ENCODE assay signal across 8 mouse cellular contexts in genomic region chr6:128802557-128802956, GRCm38 (mm10). TPM values are rescaled to one million over a fixed set of nuclear protein-coding genes. Genes with fewer than 3 reads are reported as not detected.
DNase-seq lines count a peak whose midpoint lies in the region; ATAC-seq and TF ChIP-seq lines count a peak whose summit lies in the region.

No protein-coding gene starts in this region.

- no peak for TF ChIP-seq CTCF in lung, adult 2 months (IDR thresholded peaks at IDR 0.05; ENCODE audit: insufficient read depth, low read length)

- H3K9me3 ChIP-seq in embryonic facial prominence, embryonic 12.5 days: no peaks in the 10 kb centered on the region
- H3K9me3 ChIP-seq in hindbrain, embryonic 16.5 days (ENCODE audit: control insufficient read depth, low read length): no peaks in the 10 kb centered on the region
- H3K9me3 ChIP-seq in midbrain, embryonic 11.5 days (ENCODE audit: control insufficient read depth, low read length): no peaks in the 10 kb centered on the region

- 0 out of 2 replicates have a peak, but pooled peaks have one; percentile 16 for ATAC-seq in cerebellum, adult (ENCODE audit: insufficient number of reproducible peaks, low FRiP score, low TSS enrichment)
- ATAC-seq in embryonic facial prominence, embryonic 12.5 days (ENCODE audit: insufficient number of reproducible peaks, insufficient read depth, low FRiP score, low TSS enrichment): peak; percentile 57
- peak; percentile 57 for ATAC-seq in hindbrain, embryonic 16.5 days
- peak; percentile 51 for ATAC-seq in midbrain, embryonic 11.5 days (ENCODE audit: low FRiP score)

- no peaks in the 10 kb centered on the region for H3K36me3 ChIP-seq in embryonic facial prominence, embryonic 12.5 days
- no peaks in the 10 kb centered on the region for H3K36me3 ChIP-seq in hindbrain, embryonic 16.5 days (ENCODE audit: control insufficient read depth, insufficient read depth, low read length)
- no peaks in the 10 kb centered on the region for H3K36me3 ChIP-seq in midbrain, embryonic 11.5 days (ENCODE audit: control insufficient read depth, insufficient read depth, low read length)

- peak overlapping the region; percentile 56 for H3K4me2 ChIP-seq in embryonic facial prominence, embryonic 12.5 days (replicated peaks)
- H3K4me2 ChIP-seq in hindbrain, embryonic 16.5 days (ENCODE audit: low read length): peak overlapping the region; percentile 70
- peak overlapping the region; percentile 56 for H3K4me2 ChIP-seq in midbrain, embryonic 11.5 days

- no peaks in the 10 kb centered on the region for H3K27me3 ChIP-seq in embryonic facial prominence, embryonic 12.5 days
- H3K27me3 ChIP-seq in hindbrain, embryonic 16.5 days (replicated peaks; ENCODE audit: control insufficient read depth, insufficient read depth, low read length): no peaks in the 10 kb centered on the region
- no peaks in the 10 kb centered on the region for H3K27me3 ChIP-seq in midbrain, embryonic 11.5 days (ENCODE audit: control insufficient read depth, insufficient read depth, low read length)

- no peak for DNase-seq in cerebellum, postnatal 14 days
- DNase-seq in lung, adult 2 months: peak; percentile 38
- no peak for DNase-seq in lung, postnatal 4 days
- no peak for DNase-seq in midbrain, embryonic 11.5 days (ENCODE audit: low spot score, missing footprints)
- no peak for DNase-seq in spleen, postnatal 14 days (ENCODE audit: low spot score in 2 of 2)

- H3K4me1 ChIP-seq in lung, adult 2 months (ENCODE audit: control insufficient read depth, insufficient read depth, low read length): peaks cover 9% of the 10 kb centered on the region; the same call in 1 of the 2 replicates
- no peaks in the 10 kb centered on the region for H3K4me1 ChIP-seq in embryonic facial prominence, embryonic 12.5 days
- H3K4me1 ChIP-seq in hindbrain, embryonic 16.5 days (ENCODE audit: control insufficient read depth, insufficient read depth, low read depth, low read length): peaks cover 8% of the 10 kb centered on the region
- peaks cover 5% of the 10 kb centered on the region; the same call in 1 of the 2 replicates for H3K4me1 ChIP-seq in midbrain, embryonic 11.5 days (ENCODE audit: control insufficient read depth, insufficient read depth, low read length)

- peak overlapping the region; percentile 74; the same call in 1 of the 2 replicates for H3K27ac ChIP-seq in embryonic facial prominence, embryonic 12.5 days
- peak overlapping the region; percentile 88 for H3K27ac ChIP-seq in hindbrain, embryonic 16.5 days (ENCODE audit: low read depth, low read length)
- peak overlapping the region; percentile 27; the same call in 1 of the 2 replicates for H3K27ac ChIP-seq in midbrain, embryonic 11.5 days (ENCODE audit: low read depth, low read length)

- H3K9ac ChIP-seq in embryonic facial prominence, embryonic 12.5 days: peak overlapping the region; percentile 50; the same call in 1 of the 2 replicates
- peak overlapping the region; percentile 66 for H3K9ac ChIP-seq in hindbrain, embryonic 16.5 days (ENCODE audit: low read depth, low read length)
- peak overlapping the region; percentile 66 for H3K9ac ChIP-seq in midbrain, embryonic 11.5 days (ENCODE audit: low read length)

- H3K4me3 ChIP-seq in lung, adult 2 months (replicated peaks; ENCODE audit: extremely low read depth, low read depth, low read length): peak overlapping the region; percentile 45
- H3K4me3 ChIP-seq in embryonic facial prominence, embryonic 12.5 days: peak overlapping the region; percentile 48
- H3K4me3 ChIP-seq in hindbrain, embryonic 16.5 days (ENCODE audit: low read length): peak overlapping the region; percentile 47
- peak overlapping the region; percentile 45 for H3K4me3 ChIP-seq in midbrain, embryonic 11.5 days (ENCODE audit: low read depth, low read length)

- 12% methylated on average over 10 of the region's 10 CpGs for WGBS in lung, adult 2 months
- 10% methylated on average over 10 of the region's 10 CpGs for whole genome bisulfite sequencing in embryonic facial prominence, embryonic 12.5 days
- 12% methylated on average over 10 of the region's 10 CpGs for WGBS in hindbrain, embryonic 16.5 days
- 11% methylated on average over 10 of the region's 10 CpGs for WGBS in midbrain, embryonic 11.5 days

- TF ChIP-seq POLR2A in lung, adult 2 months (IDR thresholded peaks at IDR 0.05; ENCODE audit: borderline replicate concordance, extremely low read depth, low read depth, low read length): no peak

RNA-seq across cellular contexts. Expression of gene Klrb1c, which starts 13.5 kb away (rescaled TPM):
- polyA plus RNA-seq in lung, adult 2 months (2012; rRNA removed): 1.8 and 2.6 TPM in 2 replicates
- not detected in 2 replicates for polyA plus RNA-seq in embryonic facial prominence, embryonic 12.5 days (2016; fragmentation: Nextera tagmentation; extraction: Ambion mirVana)
- 0.11 and 0.15 TPM in 2 replicates for polyA plus RNA-seq in hindbrain, embryonic 16.5 days (2015; fragmentation: Nextera tagmentation; extraction: Ambion mirVana)
- 0.08 TPM in 1 of 2 replicates, not detected in the other for polyA plus RNA-seq in midbrain, embryonic 11.5 days (2014; fragmentation: Nextera tagmentation; extraction: Ambion mirVana)

RNA-seq across cellular contexts. Expression of gene Gm44511, which starts 23.6 kb away (rescaled TPM):
- polyA plus RNA-seq in lung, adult 2 months (2012; rRNA removed): 0.41 TPM in 1 of 2 replicates, not detected in the other
- not detected in 2 replicates for polyA plus RNA-seq in embryonic facial prominence, embryonic 12.5 days (2016; fragmentation: Nextera tagmentation; extraction: Ambion mirVana)
- polyA plus RNA-seq in hindbrain, embryonic 16.5 days (2015; fragmentation: Nextera tagmentation; extraction: Ambion mirVana): not detected in 2 replicates
- polyA plus RNA-seq in midbrain, embryonic 11.5 days (2014; fragmentation: Nextera tagmentation; extraction: Ambion mirVana): not detected in 2 replicates

RNA-seq across cellular contexts. Expression of gene Klrb1b, which starts 23.6 kb away (rescaled TPM):
- polyA plus RNA-seq in lung, adult 2 months (2012; rRNA removed): 2.4 and 2.7 TPM in 2 replicates
- not detected in 2 replicates for polyA plus RNA-seq in embryonic facial prominence, embryonic 12.5 days (2016; fragmentation: Nextera tagmentation; extraction: Ambion mirVana)
- not detected in 2 replicates for polyA plus RNA-seq in hindbrain, embryonic 16.5 days (2015; fragmentation: Nextera tagmentation; extraction: Ambion mirVana)
- polyA plus RNA-seq in midbrain, embryonic 11.5 days (2014; fragmentation: Nextera tagmentation; extraction: Ambion mirVana): not detected in 2 replicates

Comparison
In these comparisons a context has a peak if more than half of its experiments do, and no peak if none do; other contexts are left out.
1. H3K27ac ChIP-seq: peak in every context shown above with its lines; median percentile 88 in hindbrain, embryonic 16.5 days; 74 in embryonic facial prominence, embryonic 12.5 days; 27 in midbrain, embryonic 11.5 days.